20 mouse cellular contexts compared by ENCODE assay signal in the genomic region with DNA sequence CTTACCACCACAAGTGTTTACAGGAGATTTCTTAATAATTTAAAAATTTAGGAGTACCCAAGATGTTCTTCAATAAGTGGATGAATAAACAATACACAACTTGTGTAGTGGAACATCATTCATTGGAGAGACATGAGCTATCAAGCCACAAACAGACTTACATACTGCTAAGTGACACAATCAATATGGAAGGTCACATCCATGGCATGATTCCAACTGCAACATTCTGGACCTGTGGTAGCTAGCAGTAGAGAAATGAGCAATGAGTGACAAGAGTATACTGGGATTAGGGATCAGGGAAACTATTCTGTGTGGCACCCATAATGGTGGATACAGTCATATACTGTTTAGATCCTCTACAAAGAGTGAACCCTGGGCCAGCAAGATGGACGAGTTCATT. TPM values are rescaled to one million over a fixed set of nuclear protein-coding genes. Genes with fewer than 3 reads are reported as not detected.
A peak's percentile ranks its signal among the peaks of the same experiment; 100 is the strongest.
DNase-seq lines count a peak whose midpoint lies in the region; ATAC-seq and TF ChIP-seq lines count a peak whose summit lies in the region.
"Had no signal": no experiment of that assay in that cellular context is flagged by ENCODE, and none has a peak within 500 bp of the region (broad histone marks: within the 10 kb centered on the region; RNA-seq: fewer than 3 reads in every experiment).

No protein-coding gene starts in this region.

- H3K4me3 ChIP-seq in liver, adult 2 months (ENCODE audit: insufficient read depth, low read depth, low read length) = no peak overlapping the region
- no peak overlapping the region for H3K4me3 ChIP-seq in liver, embryonic 12.5 days
- H3K4me3 ChIP-seq: embryonic facial prominence, embryonic 13.5 days; embryonic facial prominence, embryonic 15.5 days; erythroblast, embryonic 14.5 days; forebrain, embryonic 13.5 days; forebrain, embryonic 15.5 days had no signal

- H3K4me2 ChIP-seq in liver, embryonic 12.5 days = no peak overlapping the region
- H3K4me2 ChIP-seq: embryonic facial prominence, embryonic 13.5 days; embryonic facial prominence, embryonic 15.5 days; forebrain, embryonic 13.5 days; forebrain, embryonic 15.5 days had no signal

- 43% methylated on average over 1 of the region's 1 CpGs for WGBS in liver, adult 2 months
- WGBS in liver, embryonic 12.5 days (ENCODE audit: insufficient replicate concordance) = 38% methylated on average over 1 of the region's 1 CpGs

- peak; percentile 27 for DNase-seq in heart, adult 11 months
- DNase-seq in heart, postnatal 25 days (ENCODE audit: low spot score) = no peak
- DNase-seq in liver, adult 2 months (ENCODE audit: extremely low read depth, low read depth, low spot score) = peak; percentile 67
- DNase-seq: adrenal gland, adult 2 months; adrenal gland, postnatal 10 days; adrenal gland, postnatal 25 days; cerebellum, adult 11 months; cerebellum, adult 18-20 months; cerebellum, adult 8-10 months; cerebellum, adult 9-11 months; cerebellum, postnatal 14 days; cerebellum, postnatal 36 days; embryo, embryonic 11 days had no signal

- H3K79me2 ChIP-seq in liver, adult 2 months (ENCODE audit: control insufficient read depth, insufficient read depth, low read length) = peaks cover 41% of the 10 kb centered on the region; the same call in 1 of the 2 replicates

- ATAC-seq in liver, embryonic 12.5 days = no peak
- ATAC-seq: forebrain, embryonic 13.5 days; forebrain, embryonic 15.5 days had no signal

- H3K9me3 ChIP-seq in liver, embryonic 12.5 days (replicated peaks) = no peaks in the 10 kb centered on the region
- H3K9me3 ChIP-seq: embryonic facial prominence, embryonic 13.5 days; embryonic facial prominence, embryonic 15.5 days; forebrain, embryonic 13.5 days; forebrain, embryonic 15.5 days had no signal

- TF ChIP-seq CTCF in liver, adult 2 months (IDR thresholded peaks at IDR 0.05; ENCODE audit: low read depth, low read length) = no peak

- H3K27me3 ChIP-seq in liver, adult 2 months (ENCODE audit: control insufficient read depth, insufficient read depth, low read length) = no peaks in the 10 kb centered on the region
- no peaks in the 10 kb centered on the region for H3K27me3 ChIP-seq in liver, embryonic 12.5 days (replicated peaks)
- H3K27me3 ChIP-seq: embryonic facial prominence, embryonic 15.5 days; forebrain, embryonic 15.5 days had no signal

- H3K36me3 ChIP-seq in liver, adult 2 months (ENCODE audit: control insufficient read depth, insufficient read depth, low read length) = no peaks in the 10 kb centered on the region
- H3K36me3 ChIP-seq in liver, embryonic 12.5 days = no peaks in the 10 kb centered on the region
- H3K36me3 ChIP-seq: embryonic facial prominence, embryonic 13.5 days; embryonic facial prominence, embryonic 15.5 days; forebrain, embryonic 15.5 days had no signal

- TF ChIP-seq POLR2A in liver, adult 2 months (IDR thresholded peaks at IDR 0.05; ENCODE audit: extremely low read depth, insufficient read depth, low read length) = no peak

- H3K9ac ChIP-seq in liver, adult 2 months (ENCODE audit: low read depth, low read length) = no peak overlapping the region
- no peak overlapping the region for H3K9ac ChIP-seq in liver, embryonic 12.5 days
- H3K9ac ChIP-seq: embryonic facial prominence, embryonic 13.5 days; embryonic facial prominence, embryonic 15.5 days; forebrain, embryonic 13.5 days; forebrain, embryonic 15.5 days had no signal

- intact Hi-C loops in heart, postnatal 25 days (cut with DNase I) = no loop called here

- peaks cover 41% of the 10 kb centered on the region for H3K4me1 ChIP-seq in liver, adult 2 months (ENCODE audit: control insufficient read depth, insufficient read depth, low read length)
- no peaks in the 10 kb centered on the region for H3K4me1 ChIP-seq in liver, embryonic 12.5 days
- H3K4me1 ChIP-seq: embryonic facial prominence, embryonic 13.5 days; embryonic facial prominence, embryonic 15.5 days had no signal

- H3K27ac ChIP-seq in liver, adult 2 months (replicated peaks; ENCODE audit: insufficient read depth, low read depth, low read length) = no peak overlapping the region; the same call in 1 of the 2 replicates
- no peak overlapping the region for H3K27ac ChIP-seq in liver, embryonic 12.5 days
- H3K27ac ChIP-seq: embryonic facial prominence, embryonic 13.5 days; embryonic facial prominence, embryonic 15.5 days; forebrain, embryonic 13.5 days; forebrain, embryonic 15.5 days had no signal

RNA-seq across cellular contexts. Expression of a gene that starts 8.2 kb away (rescaled TPM):
- 1 to 10 TPM; 1.6 TPM for total RNA-seq in heart, postnatal 25 days (2021)
- total RNA-seq in liver, adult 2 months (2014; rRNA removed) = 10.4 and 10.6 TPM in 2 replicates
- 3.9 and 4.9 TPM in 2 replicates for polyA plus RNA-seq in liver, adult 2 months (2012; rRNA removed)
- 0.47 and 0.57 TPM in 2 replicates for polyA plus RNA-seq in liver, embryonic 12.5 days (2016; fragmentation: Nextera tagmentation; extraction: Ambion mirVana)
- total RNA-seq: MEL had no signal
- polyA plus RNA-seq: erythroblast, embryonic 14.5 days had no signal
